Mouse (Mus musculus) lung, adult 2 months (tissue): ENCODE results near the gene Adgrl3. TPM values are rescaled to one million over a fixed set of nuclear protein-coding genes. Genes with fewer than 3 reads are reported as not detected.

Source experiments
- DNase-seq: peaks from one replicate; pipeline ENCODE4 v3.0.0; 2022
- H3K4me1 ChIP-seq: fragments of 200-500 bp; 2 replicates; pipeline ENCODE4 v1.6.1; 2011; ENCODE audit warnings: low read length; ENCODE audit not compliant: control insufficient read depth, insufficient read depth
- H3K4me3 ChIP-seq: fragments of 200-500 bp; replicated peaks from 2 replicates; pipeline ENCODE3; 2011; ENCODE audit warnings: low read depth, mild to moderate bottlenecking, control low read depth, low read length; ENCODE audit errors: extremely low read depth
- CTCF ChIP-seq: fragments of 200-500 bp; IDR thresholded peaks from 2 replicates; pipeline ENCODE4 v1.5.1; 2011; ENCODE audit warnings: mild to moderate bottlenecking, low read length, control low read depth; ENCODE audit not compliant: insufficient read depth
- POLR2A ChIP-seq: fragments of 200-500 bp; IDR thresholded peaks from 2 replicates; pipeline ENCODE4 v1.6.1; 2011; ENCODE audit warnings: low read depth, mild to moderate bottlenecking, control low read depth, low read length, borderline replicate concordance; ENCODE audit errors: extremely low read depth
- WGBS: fragments of 180-500 bp; shearing (Covaris S2); methylation state at CpG from one replicate; pipeline ENCODE4 v1.1.7; 2018; 5-methylcytosine and 5-hydroxymethylcytosine counted together
- polyA plus RNA-seq: library from polyadenylated mRNA; depleted of rRNA; stranded (reverse); fragments of >200 nt; gene quantifications from 2 replicates; pipeline ENCODE4 v1.2.3, GENCODE M21; 2012

Adgrl3 gene
- polyA plus RNA-seq, 1 experiment = 22.5 TPM

DNA sequence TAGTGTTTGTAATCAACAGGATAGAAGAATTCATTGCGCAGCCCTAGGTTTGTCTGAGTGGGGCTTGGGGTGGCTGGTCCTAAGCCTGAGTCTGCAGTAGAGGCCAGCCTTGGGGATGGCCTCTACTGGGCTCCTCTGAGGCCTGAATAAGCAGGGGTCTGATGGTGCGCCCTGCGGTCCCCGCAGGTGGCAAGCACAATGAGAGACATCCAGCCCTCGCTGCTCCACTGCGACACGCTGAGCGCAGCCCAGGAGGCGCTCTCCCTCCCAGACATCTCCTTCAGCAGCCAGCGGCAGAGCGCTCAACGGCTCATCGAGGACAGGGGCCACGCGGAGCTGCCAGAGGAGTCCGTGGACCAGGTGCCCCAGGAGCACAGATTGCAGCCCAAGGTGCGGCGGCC is 309.6 kb downstream of the Adgrl3 start:
- Histone ChIP-seq H3K4me1 (no peaks in the 10 kb centered on the region; the same call in 1 of the 2 replicates), H3K4me3 (no peak overlapping the region)
- no peak for DNase-seq
- 49% methylated on average over 18 of the region's 18 CpGs for WGBS
- TF ChIP-seq POLR2A = no peak
- TF ChIP-seq CTCF = no peak

DNA sequence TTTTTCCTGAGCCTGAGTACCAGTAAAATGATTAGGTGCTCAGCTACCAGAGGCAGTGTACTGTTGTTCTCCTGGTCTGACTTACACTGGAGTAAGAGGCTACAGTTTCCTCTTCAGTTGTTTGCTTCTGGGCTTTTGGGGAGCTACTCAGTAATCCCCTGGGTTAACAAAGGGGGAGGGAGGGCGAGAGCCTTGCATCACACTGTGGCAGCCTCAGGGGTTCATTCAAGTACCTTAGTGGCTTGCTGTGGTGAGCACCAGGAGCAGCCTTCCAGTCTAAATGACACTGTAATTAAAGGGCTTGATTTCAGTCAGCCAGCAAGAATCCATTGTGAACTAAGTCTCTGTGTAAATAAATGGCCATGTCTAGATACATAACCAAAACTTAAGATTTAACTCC is 324.4 kb downstream of the Adgrl3 start:
- DNase-seq = no peak
- WGBS = 77% methylated on average over 1 of the region's 1 CpGs
- H3K4me1 ChIP-seq = no peaks in the 10 kb centered on the region
- TF ChIP-seq CTCF (no peak), POLR2A (no peak)
- no peak overlapping the region for H3K4me3 ChIP-seq

DNA sequence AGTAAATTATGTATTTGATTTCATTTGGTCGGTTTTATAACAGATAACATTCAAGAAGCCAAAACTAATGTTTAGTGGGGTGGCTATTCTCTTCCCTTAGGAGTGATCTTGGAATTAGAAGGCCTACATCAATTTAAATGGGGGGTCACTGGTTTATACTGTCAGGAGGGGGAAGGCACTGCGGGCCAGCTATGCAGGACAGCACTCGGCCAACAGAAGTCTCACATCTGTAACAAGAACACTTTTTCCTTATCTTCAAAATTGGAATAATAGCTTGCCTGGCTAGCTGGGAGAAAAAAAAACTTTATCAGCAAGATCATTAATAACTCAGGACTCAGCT is 325.1 kb downstream of the Adgrl3 start:
- TF ChIP-seq CTCF (no peak), POLR2A (no peak)
- Histone ChIP-seq H3K4me3 (no peak overlapping the region), H3K4me1 (no peaks in the 10 kb centered on the region)
- DNase-seq = no peak
- whole genome bisulfite sequencing = 56% methylated on average over 3 of the region's 3 CpGs

DNA sequence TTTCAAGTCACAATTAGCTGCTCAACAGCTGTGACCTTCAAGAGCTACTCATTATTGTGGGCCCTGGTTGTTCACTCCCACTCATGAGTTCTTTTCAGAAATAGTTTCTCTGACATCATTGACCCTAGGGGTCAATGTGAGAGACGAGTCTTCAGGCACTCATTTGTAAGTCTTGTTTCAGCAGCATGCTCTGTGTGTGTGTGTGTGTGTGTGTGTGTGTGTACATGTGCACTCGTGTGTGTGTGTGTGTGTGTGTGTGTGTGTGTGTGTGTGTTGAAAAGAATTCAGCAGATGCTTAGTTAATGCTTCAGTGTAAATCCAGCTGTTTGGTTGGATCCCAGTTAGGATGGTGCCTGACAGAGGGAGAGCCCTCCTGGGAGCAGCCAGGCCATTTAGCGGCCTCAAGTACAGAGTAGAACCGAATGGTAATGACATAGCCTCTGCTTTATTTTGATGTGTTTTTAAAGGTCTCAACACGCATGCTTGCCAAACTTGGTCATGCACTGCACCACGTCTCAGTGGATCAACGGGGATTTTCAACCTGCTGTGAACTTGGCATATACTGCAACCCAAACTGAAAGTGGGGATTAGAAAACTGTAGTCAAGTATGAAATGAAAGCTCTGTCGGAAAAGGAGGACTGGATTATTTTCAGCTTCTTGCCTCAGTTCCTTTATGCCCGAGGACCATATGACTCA is 325.6 kb downstream of the Adgrl3 start:
- TF ChIP-seq CTCF (no peak), POLR2A (no peak)
- DNase-seq = no peak
- WGBS = 61% methylated on average over 9 of the region's 9 CpGs

DNA sequence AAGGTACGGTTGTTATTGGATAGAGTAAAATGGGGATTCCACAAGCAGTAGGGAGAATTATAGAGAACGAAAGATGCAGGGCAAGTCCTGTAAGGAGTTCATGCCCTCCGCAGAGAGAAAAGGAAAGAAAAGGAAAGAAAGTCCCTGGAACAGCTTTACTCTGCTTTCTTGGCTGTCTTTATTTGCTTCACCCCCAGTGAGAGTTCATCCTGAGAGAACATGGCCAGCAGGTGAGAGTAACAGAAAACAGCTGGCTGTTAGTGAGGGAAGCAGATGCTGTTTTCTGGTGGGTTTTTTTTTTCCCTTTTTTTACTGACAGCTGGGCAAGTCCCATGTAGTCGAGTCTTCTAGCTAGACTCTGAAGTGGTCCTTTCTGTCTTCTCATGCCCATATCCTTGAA is 327.6 kb downstream of the Adgrl3 start:
- DNase-seq = no peak
- H3K4me1 ChIP-seq = no peaks in the 10 kb centered on the region
- 66% methylated on average over 4 of the region's 4 CpGs for WGBS
- no peak for TF ChIP-seq CTCF
- TF ChIP-seq POLR2A = no peak
- no peak overlapping the region for H3K4me3 ChIP-seq

More for the DNA sequence above, 325.6 kb downstream of the Adgrl3 start:
- H3K4me1 ChIP-seq = no peaks in the 10 kb centered on the region
- no peak overlapping the region for H3K4me3 ChIP-seq

DNA sequence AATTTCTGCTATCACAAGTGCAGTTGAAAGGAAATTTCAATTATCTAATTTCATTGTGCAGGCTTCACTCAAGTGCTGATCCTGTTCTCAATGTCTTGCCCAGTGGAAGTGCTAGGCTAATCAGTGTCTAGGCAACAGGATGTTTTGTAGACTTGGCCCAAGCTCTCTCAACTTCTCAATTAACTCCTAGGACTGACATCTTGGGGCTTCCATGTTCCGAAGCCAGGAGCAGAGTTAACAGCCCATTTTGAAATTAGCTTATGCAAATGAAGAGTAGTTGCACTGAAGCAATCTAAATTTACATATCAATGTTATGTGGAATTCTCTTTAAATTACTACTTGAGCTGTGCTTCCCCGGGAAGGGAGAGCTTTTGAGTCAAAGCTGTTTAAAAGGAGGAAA is 339.6 kb downstream of the Adgrl3 start:
- Histone ChIP-seq H3K4me1 (no peaks in the 10 kb centered on the region), H3K4me3 (no peak overlapping the region)
- no peak for DNase-seq
- 72% methylated on average over 2 of the region's 2 CpGs for WGBS
- TF ChIP-seq POLR2A (no peak), CTCF (no peak)

DNA sequence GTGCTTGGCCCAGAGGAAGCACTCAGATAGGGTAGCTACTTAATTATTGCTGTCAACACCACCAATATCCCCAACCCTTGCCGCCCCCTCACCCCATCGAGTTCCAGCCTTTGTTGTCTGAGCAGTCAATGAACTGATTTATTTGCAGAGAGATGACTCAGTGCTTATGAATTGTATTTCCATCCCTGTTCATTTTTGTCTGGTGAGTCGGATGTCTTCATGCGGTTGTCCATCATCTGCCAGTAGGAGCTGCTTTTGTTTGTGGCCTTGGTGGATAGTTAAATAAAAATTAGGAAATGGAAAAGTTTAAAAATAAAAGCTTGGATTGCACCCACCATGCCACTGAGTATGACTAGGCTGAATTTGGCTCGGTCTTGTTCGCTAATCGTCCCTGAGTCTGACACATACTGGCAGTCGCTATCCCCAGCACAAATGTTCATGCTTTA is 344.3 kb downstream of the Adgrl3 start:
- WGBS = 54% methylated on average over 8 of the region's 8 CpGs
- no peaks in the 10 kb centered on the region; the same call in 1 of the 2 replicates for H3K4me1 ChIP-seq

DNA sequence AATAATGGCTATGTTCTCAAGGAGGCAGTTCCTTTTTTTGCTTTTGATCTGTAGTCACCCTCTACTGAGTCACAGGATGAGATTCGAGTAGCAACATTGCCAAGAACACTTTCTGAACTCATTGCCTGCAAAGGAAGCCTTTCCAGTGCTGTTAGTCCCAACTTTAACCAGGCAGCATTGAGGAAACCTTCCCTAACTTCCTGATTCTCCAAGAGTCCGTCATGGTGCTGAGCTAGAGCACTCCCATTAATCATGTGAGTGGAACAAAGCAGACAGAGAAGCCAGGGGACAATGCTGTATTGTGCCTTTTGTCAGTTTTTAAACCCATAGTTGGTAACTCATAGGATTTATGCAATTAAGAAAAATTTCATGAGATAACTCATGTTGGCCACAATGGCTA is 345.3 kb downstream of the Adgrl3 start:
- Histone ChIP-seq H3K4me3 (no peak overlapping the region), H3K4me1 (no peaks in the 10 kb centered on the region; the same call in 1 of the 2 replicates)
- DNase-seq = no peak
- TF ChIP-seq CTCF (no peak), POLR2A (no peak)
- WGBS = 23% methylated on average over 2 of the region's 2 CpGs

More for the DNA sequence above, 344.3 kb downstream of the Adgrl3 start:
- no peak for DNase-seq
- no peak overlapping the region for H3K4me3 ChIP-seq
- TF ChIP-seq POLR2A = no peak
- TF ChIP-seq CTCF = no peak

DNA sequence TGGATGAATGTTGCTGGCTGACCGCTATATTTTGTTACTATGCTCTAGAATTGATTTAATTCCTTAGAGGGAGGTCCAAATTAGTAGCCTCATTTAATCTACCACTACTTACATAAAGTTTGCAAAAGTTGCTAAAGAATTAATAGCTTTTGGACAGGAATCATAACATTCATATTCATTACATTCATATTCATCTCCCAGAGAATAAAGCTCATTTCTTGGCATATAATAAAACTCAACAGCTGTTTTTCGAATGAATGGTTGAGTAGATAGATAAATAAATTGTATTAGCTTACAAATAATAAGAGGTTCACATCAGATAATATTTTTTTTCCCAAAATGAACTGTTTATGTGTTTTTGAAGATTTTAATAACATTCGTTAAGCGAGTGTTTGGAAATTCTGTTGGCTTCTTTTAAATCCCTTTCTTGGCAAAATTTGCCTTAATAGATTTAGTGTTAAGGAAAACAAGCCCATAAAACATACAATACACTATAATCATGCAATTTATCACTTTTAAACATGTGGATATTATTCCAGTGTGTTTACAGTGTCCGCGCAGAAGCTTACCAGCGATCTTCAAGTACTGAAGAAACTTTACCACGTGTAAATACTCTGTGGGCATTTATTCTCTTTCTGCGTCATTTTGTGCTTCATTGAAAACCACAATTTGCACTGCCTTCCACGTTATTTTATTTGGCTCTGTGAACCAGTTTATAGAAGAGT is 350.4 kb downstream of the Adgrl3 start:
- Histone ChIP-seq H3K4me1 (no peaks in the 10 kb centered on the region; the same call in 1 of the 2 replicates), H3K4me3 (no peak overlapping the region)
- WGBS = 66% methylated on average over 10 of the region's 10 CpGs
- TF ChIP-seq POLR2A (no peak), CTCF (no peak)
- no peak for DNase-seq

DNA sequence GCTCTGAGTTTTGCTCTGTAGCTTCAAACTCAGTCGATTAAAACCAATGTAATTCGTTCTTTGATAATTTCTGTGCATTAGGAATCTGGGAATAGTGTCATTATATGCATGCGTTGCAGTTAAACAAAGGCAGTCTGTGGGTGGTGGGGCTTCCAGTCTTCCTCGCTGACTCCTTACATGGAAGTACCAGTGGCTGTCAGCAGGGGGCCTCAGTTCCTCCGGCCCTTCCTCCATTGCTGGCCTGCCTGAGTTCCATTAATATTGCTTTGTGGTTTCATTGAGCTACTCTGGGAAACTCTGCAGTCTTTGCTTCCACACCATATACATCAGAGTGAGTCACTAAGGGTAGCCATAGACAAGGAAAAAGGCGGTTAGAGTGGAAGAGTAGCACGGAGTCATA is 356.1 kb downstream of the Adgrl3 start:
- DNase-seq = no peak

More for the DNA sequence above, 356.1 kb downstream of the Adgrl3 start:
- TF ChIP-seq POLR2A (no peak), CTCF (no peak)
- WGBS = 90% methylated on average over 7 of the region's 7 CpGs
- no peaks in the 10 kb centered on the region for H3K4me1 ChIP-seq
- H3K4me3 ChIP-seq = no peak overlapping the region
